21 mouse cellular contexts compared by ENCODE assay signal in genomic region chr14:103363199-103363598, GRCm38 (mm10). TPM values are rescaled to one million over a fixed set of nuclear protein-coding genes. Genes with fewer than 3 reads are reported as not detected.
DNase-seq lines count a peak whose midpoint lies in the region; ATAC-seq and TF ChIP-seq lines count a peak whose summit lies in the region.
"Had no signal": no experiment of that assay in that cellular context is flagged by ENCODE, and none has a peak within 500 bp of the region (broad histone marks: within the 10 kb centered on the region; RNA-seq: fewer than 3 reads in every experiment).

No protein-coding gene starts in this region.

- H3K36me3 ChIP-seq in macrophage (ENCODE audit: inconsistent target) = no peaks in the 10 kb centered on the region
- H3K36me3 ChIP-seq in forebrain, embryonic 15.5 days = no peaks in the 10 kb centered on the region
- H3K36me3 ChIP-seq: heart, embryonic 10.5 days; hindbrain, embryonic 10.5 days; midbrain, embryonic 15.5 days had no signal

- no peak for TF ChIP-seq CTCF in bone marrow macrophage, adult 2 months (IDR thresholded peaks at IDR 0.05; ENCODE audit: low read depth, low read length)

- 0% methylated on average over 2 of the region's 2 CpGs for WGBS in macrophage (ENCODE audit: missing documents)
- 58% methylated on average over 2 of the region's 2 CpGs for WGBS in forebrain, embryonic 15.5 days

- H3K27ac ChIP-seq in bone marrow macrophage, adult 2 months (ENCODE audit: insufficient read depth, low read depth, low read length) = peak overlapping the region; percentile 1
- 0 out of 2 replicates have a peak overlapping the region, but pooled peaks have one; percentile 5 for H3K27ac ChIP-seq in macrophage
- no peak overlapping the region for H3K27ac ChIP-seq in forebrain, embryonic 15.5 days (replicated peaks)
- H3K27ac ChIP-seq: forebrain, embryonic 13.5 days; heart, embryonic 10.5 days; hindbrain, embryonic 10.5 days; hindbrain, postnatal 0 days; layer of hippocampus, adult 2 months; midbrain, embryonic 15.5 days had no signal

- H3K9me3 ChIP-seq in forebrain, embryonic 15.5 days = no peaks in the 10 kb centered on the region
- H3K9me3 ChIP-seq: forebrain, embryonic 13.5 days; heart, embryonic 10.5 days; hindbrain, embryonic 10.5 days; midbrain, embryonic 15.5 days had no signal

- TF ChIP-seq POLR2A in bone marrow macrophage, adult 2 months (IDR thresholded peaks at IDR 0.05; ENCODE audit: borderline replicate concordance, low read depth, low read length) = no peak

- no peak overlapping the region for H3K4me3 ChIP-seq in bone marrow macrophage, adult 2 months (ENCODE audit: insufficient read depth, low read length)
- H3K4me3 ChIP-seq in macrophage (ENCODE audit: inconsistent target) = no peak overlapping the region
- no peak overlapping the region for H3K4me3 ChIP-seq in forebrain, embryonic 15.5 days
- H3K4me3 ChIP-seq: forebrain, embryonic 13.5 days; heart, embryonic 10.5 days; hindbrain, embryonic 10.5 days; layer of hippocampus, adult 2 months; midbrain, embryonic 15.5 days had no signal

- H3K9ac ChIP-seq in forebrain, embryonic 15.5 days (replicated peaks) = no peak overlapping the region
- H3K9ac ChIP-seq: forebrain, embryonic 13.5 days; liver, postnatal 0 days; midbrain, embryonic 15.5 days had no signal

- intact Hi-C loops in heart, postnatal 25 days (cut with DNase I) = no loop called here

- no peaks in the 10 kb centered on the region for H3K79me2 ChIP-seq in macrophage (ENCODE audit: inconsistent target)

- H3K4me2 ChIP-seq in forebrain, embryonic 15.5 days (replicated peaks) = no peak overlapping the region
- H3K4me2 ChIP-seq: forebrain, embryonic 13.5 days; liver, embryonic 11.5 days; midbrain, embryonic 15.5 days had no signal

- ATAC-seq in CD4-positive, CD25-positive, alpha-beta regulatory T cell, adult 4 months = peak; percentile 84
- ATAC-seq in forebrain, embryonic 15.5 days (replicated peaks) = no peak
- ATAC-seq: forebrain, embryonic 13.5 days; hindbrain, postnatal 0 days; liver, postnatal 0 days; midbrain, embryonic 15.5 days had no signal

- no peak for DNase-seq in liver
- DNase-seq in heart, postnatal 25 days (ENCODE audit: low spot score) = no peak
- DNase-seq in right cerebral cortex, postnatal 25 days = no peak
- DNase-seq: adrenal gland, postnatal 10 days; cerebellum, adult 2 months; cerebellum, postnatal 36 days; kidney, adult 18-20 months; kidney, postnatal 14 days; liver, postnatal 0 days; lung, postnatal 14 days had no signal

- peaks cover 17% of the 10 kb centered on the region for H3K4me1 ChIP-seq in bone marrow macrophage, adult 2 months (ENCODE audit: control insufficient read depth, insufficient read depth, low read length)
- no peaks in the 10 kb centered on the region for H3K4me1 ChIP-seq in forebrain, embryonic 15.5 days
- H3K4me1 ChIP-seq: forebrain, embryonic 13.5 days; heart, embryonic 10.5 days; hindbrain, embryonic 10.5 days; midbrain, embryonic 15.5 days had no signal

- H3K27me3 ChIP-seq in forebrain, embryonic 15.5 days = no peaks in the 10 kb centered on the region
- H3K27me3 ChIP-seq: forebrain, embryonic 13.5 days; midbrain, embryonic 15.5 days had no signal

RNA-seq across cellular contexts. Expression of gene Mycbp2, which starts 16.6 kb away (rescaled TPM):
- polyA plus RNA-seq in CD4-positive, CD25-positive, alpha-beta regulatory T cell, adult 4 months (2017; shearing (Covaris generic)) = 10 to 100 TPM; 99.0 to 99.5 TPM
- polyA plus RNA-seq in bone marrow macrophage, adult 2 months (2012; ENCODE audit: insufficient read depth, insufficient read length, missing spikeins) = 52.4 and 56.8 TPM in 2 replicates
- 100 to 1,000 TPM; 148 to 363 (median 241) TPM for total RNA-seq in macrophage (2018; cell fraction: chromatin; rRNA removed)
- total RNA-seq in macrophage (2018; cell fraction: cytosol; rRNA removed) = 10 to 100 TPM; 30.9 to 68.5 (median 45.9) TPM
- 100 to 1,000 TPM in 25 of 26 experiments, 10 to 100 TPM in 1; 78.0 to 176 (median 136) TPM for total RNA-seq in macrophage (2018; cell fraction: nucleus; rRNA removed)
- polyA plus RNA-seq in macrophage (2018) = 27.6 to 46.3 TPM (median 44.3 TPM) in 3 replicates
- 49.5 and 51.8 TPM in 2 replicates for polyA plus RNA-seq in forebrain, embryonic 15.5 days (2015; fragmentation: Nextera tagmentation; extraction: Ambion mirVana)
- total RNA-seq in heart, postnatal 25 days (2021) = 10 to 100 TPM; 25.0 to 31.0 TPM
